Mouse (Mus musculus) bone marrow, adult 2 months (tissue): ENCODE measurements around the gene Bcat2.

Experiments used
- CTCF ChIP-seq: fragments of 200-500 bp; IDR thresholded peaks from 2 replicates; pipeline ENCODE4 v1.5.1; 2011; ENCODE audit warnings: low read length, control low read depth; ENCODE audit not compliant: control insufficient read depth, insufficient read depth
- POLR2A ChIP-seq: fragments of 200-500 bp; IDR thresholded peaks from 2 replicates; pipeline ENCODE4 v1.6.1; 2011; ENCODE audit warnings: low read depth, mild to moderate bottlenecking, control low read depth, low read length, borderline replicate concordance; ENCODE audit not compliant: control insufficient read depth

GRCm38 (mm10) chr7:45522194-45522752 lies 47.7 kb upstream of the Bcat2 start:
- no peak for TF ChIP-seq CTCF
- TF ChIP-seq POLR2A = no peak
